Mouse (Mus musculus) intestine, postnatal 0 days (tissue): ENCODE results near the gene Ppil6. TPM values are rescaled to one million over a fixed set of nuclear protein-coding genes. Genes with fewer than 3 reads are reported as not detected.

Experiments
- ATAC-seq: fragments of 200-750 bp; cut with Nextera tagmentation; 2 replicates; pipeline ENCODE4 v1.8.0; 2017; ENCODE audit warnings: mild to moderate bottlenecking, moderate TSS enrichment, moderate library complexity
- H3K27ac ChIP-seq: fragments of 300-500 bp; sonication (generic); 2 replicates; pipeline ENCODE4 v1.5.1; 2014; ENCODE audit warnings: mild to moderate bottlenecking, low read depth, low read length, moderate library complexity
- H3K27me3 ChIP-seq: fragments of 300-500 bp; sonication (generic); replicated peaks from 2 replicates; pipeline ENCODE4 v1.6.1; 2014; ENCODE audit warnings: low read length, mixed read lengths; ENCODE audit not compliant: control insufficient read depth, insufficient read depth
- H3K36me3 ChIP-seq: fragments of 300-500 bp; sonication (generic); 2 replicates; pipeline ENCODE4 v1.6.1; 2014; ENCODE audit warnings: mild to moderate bottlenecking, moderate library complexity; ENCODE audit not compliant: control insufficient read depth, insufficient read depth
- H3K4me1 ChIP-seq: fragments of 300-500 bp; sonication (generic); replicated peaks from 2 replicates; pipeline ENCODE4 v1.6.1; 2014; ENCODE audit warnings: antibody characterized with exemption, low read length, mixed read lengths; ENCODE audit not compliant: control insufficient read depth, insufficient read depth
- H3K4me2 ChIP-seq: fragments of 300-500 bp; sonication (generic); replicated peaks from 2 replicates; pipeline ENCODE4 v1.6.1; 2014; ENCODE audit warnings: low read depth, mild to moderate bottlenecking, moderate library complexity
- H3K4me3 ChIP-seq: fragments of 300-500 bp; sonication (generic); 2 replicates; pipeline ENCODE4 v1.5.1; 2014; ENCODE audit warnings: low read depth, low read length
- H3K9ac ChIP-seq: fragments of 300-500 bp; sonication (generic); 2 replicates; pipeline ENCODE4 v1.6.1; 2014; ENCODE audit warnings: mild to moderate bottlenecking, low read depth, low read length
- H3K9me3 ChIP-seq: fragments of 300-500 bp; sonication (generic); 2 replicates; pipeline ENCODE4 v1.6.1; 2016; ENCODE audit warnings: mixed run types; ENCODE audit not compliant: control insufficient read depth
- CTCF ChIP-seq: sonication (generic); IDR thresholded peaks from 2 replicates; pipeline ENCODE4 v1.5.1; 2016; ENCODE audit warnings: low read depth, mild to moderate bottlenecking, control low read depth, antibody characterized with exemption, moderate library complexity
- WGBS: fragments of 180-500 bp; shearing (Covaris S2); extraction: QIAGEN DNeasy Blood & Tissue Kit; methylation state at CpG from one replicate; pipeline ENCODE4 v1.1.7; 2014; 5-methylcytosine and 5-hydroxymethylcytosine counted together
- polyA plus RNA-seq: library from polyadenylated mRNA; unstranded; fragments of >200 nt; fragmentation: Nextera tagmentation; extraction: Ambion mirVana; gene quantifications from 2 replicates; pipeline ENCODE4 v1.2.1, GENCODE M21; 2015

Ppil6 gene
- polyA plus RNA-seq, 1 experiment from 2014 or later = 1.3 TPM

- no peak for ATAC-seq
Measured at GRCm38 (mm10) chr10:41467325-41467724, 22.9 kb upstream of the Ppil6 start.

GRCm38 (mm10) chr10:41470693-41471092, 19.5 kb upstream of the Ppil6 start:
- WGBS = 42% methylated on average over 3 of the region's 3 CpGs
- Histone ChIP-seq H3K9me3 (no peaks in the 10 kb centered on the region), H3K9ac (no peak overlapping the region), H3K4me3 (no peak overlapping the region), H3K4me2 (no peak overlapping the region), H3K27ac (no peak overlapping the region; the same call in 1 of the 2 replicates), H3K4me1 (0 out of 2 replicates have a peak, but pooled peaks cover 3% of the 10 kb centered on the region), H3K27me3 (no peaks in the 10 kb centered on the region), H3K36me3 (peaks cover 10% of the 10 kb centered on the region; the same call in 1 of the 2 replicates)
- TF ChIP-seq CTCF = no peak
- ATAC-seq = peak; percentile 59

More at GRCm38 (mm10) chr10:41467325-41467724, 22.9 kb upstream of the Ppil6 start:
- H3K27ac ChIP-seq = no peak overlapping the region
- H3K27me3 ChIP-seq = no peaks in the 10 kb centered on the region
- TF ChIP-seq CTCF = no peak
- H3K4me3 ChIP-seq = no peak overlapping the region
- no peaks in the 10 kb centered on the region for H3K9me3 ChIP-seq
- H3K36me3 ChIP-seq = peaks cover 28% of the 10 kb centered on the region; the same call in 1 of the 2 replicates
- H3K9ac ChIP-seq = no peak overlapping the region
- no peak overlapping the region for H3K4me2 ChIP-seq
- H3K4me1 ChIP-seq = no peaks in the 10 kb centered on the region
- 71% methylated on average over 6 of the region's 6 CpGs for WGBS

- H3K4me2 ChIP-seq = no peak overlapping the region
- H3K9ac ChIP-seq = no peak overlapping the region
- ATAC-seq = no peak
- H3K36me3 ChIP-seq = 0 out of 2 replicates have a peak, but pooled peaks cover 5% of the 10 kb centered on the region
- H3K27me3 ChIP-seq = no peaks in the 10 kb centered on the region
- no peak for TF ChIP-seq CTCF
- no peak overlapping the region for H3K4me3 ChIP-seq
- no peak overlapping the region for H3K27ac ChIP-seq
- no peaks in the 10 kb centered on the region for H3K9me3 ChIP-seq
- 0 out of 2 replicates have a peak, but pooled peaks cover 7% of the 10 kb centered on the region for H3K4me1 ChIP-seq
Measured at GRCm38 (mm10) chr10:41472534-41472933, 17.7 kb upstream of the Ppil6 start.

- WGBS = 61% methylated on average over 5 of the region's 5 CpGs
- Histone ChIP-seq H3K27me3 (no peaks in the 10 kb centered on the region), H3K9me3 (no peaks in the 10 kb centered on the region), H3K4me2 (no peak overlapping the region), H3K9ac (no peak overlapping the region), H3K4me3 (no peak overlapping the region), H3K4me1 (0 out of 2 replicates have a peak, but pooled peaks cover 7% of the 10 kb centered on the region), H3K36me3 (0 out of 2 replicates have a peak, but pooled peaks cover 5% of the 10 kb centered on the region), H3K27ac (no peak overlapping the region)
- no peak for ATAC-seq
- no peak for TF ChIP-seq CTCF
Measured at GRCm38 (mm10) chr10:41472962-41473481, 17.2 kb upstream of the Ppil6 start.

GRCm38 (mm10) chr10:41473782-41474468, 16.3 kb upstream of the Ppil6 start:
- no peak overlapping the region for H3K4me3 ChIP-seq
- WGBS = 41% methylated on average over 6 of the region's 6 CpGs
- no peak overlapping the region for H3K4me2 ChIP-seq
- no peaks in the 10 kb centered on the region for H3K9me3 ChIP-seq
- 0 out of 2 replicates have a peak, but pooled peaks cover 6% of the 10 kb centered on the region for H3K36me3 ChIP-seq
- no peaks in the 10 kb centered on the region for H3K27me3 ChIP-seq
- 0 out of 2 replicates have a peak, but pooled peaks cover 7% of the 10 kb centered on the region for H3K4me1 ChIP-seq
- no peak for TF ChIP-seq CTCF
- H3K27ac ChIP-seq = no peak overlapping the region
- peak; percentile 9; the same call in 1 of the 2 replicates for ATAC-seq
- no peak overlapping the region for H3K9ac ChIP-seq

- 0 out of 2 replicates have a peak, but pooled peaks cover 7% of the 10 kb centered on the region for H3K4me1 ChIP-seq
- H3K27ac ChIP-seq = peak overlapping the region; percentile 50
- no peak overlapping the region for H3K4me2 ChIP-seq
- H3K9me3 ChIP-seq = no peaks in the 10 kb centered on the region
- 50% methylated on average over 1 of the region's 1 CpGs for WGBS
- no peak for ATAC-seq
- H3K27me3 ChIP-seq = no peaks in the 10 kb centered on the region
- no peak overlapping the region for H3K9ac ChIP-seq
- TF ChIP-seq CTCF = no peak
- peaks cover 17% of the 10 kb centered on the region; the same call in 1 of the 2 replicates for H3K36me3 ChIP-seq
- no peak overlapping the region for H3K4me3 ChIP-seq
Measured at GRCm38 (mm10) chr10:41474981-41475391, 15.3 kb upstream of the Ppil6 start.
